Mouse (Mus musculus) liver, postnatal 0 days (tissue): ENCODE measurements around the gene Aadat.

ENCODE experiments used
- CTCF ChIP-seq: sonication (generic); IDR thresholded peaks from 2 replicates; pipeline ENCODE4 v1.5.1; 2016; ENCODE audit warnings: antibody characterized with exemption, low read depth
- EP300 ChIP-seq: IDR thresholded peaks from 2 replicates; pipeline ENCODE4 v1.6.1; 2016; ENCODE audit warnings: antibody characterized with exemption, low read depth, mild to moderate bottlenecking

DNA sequence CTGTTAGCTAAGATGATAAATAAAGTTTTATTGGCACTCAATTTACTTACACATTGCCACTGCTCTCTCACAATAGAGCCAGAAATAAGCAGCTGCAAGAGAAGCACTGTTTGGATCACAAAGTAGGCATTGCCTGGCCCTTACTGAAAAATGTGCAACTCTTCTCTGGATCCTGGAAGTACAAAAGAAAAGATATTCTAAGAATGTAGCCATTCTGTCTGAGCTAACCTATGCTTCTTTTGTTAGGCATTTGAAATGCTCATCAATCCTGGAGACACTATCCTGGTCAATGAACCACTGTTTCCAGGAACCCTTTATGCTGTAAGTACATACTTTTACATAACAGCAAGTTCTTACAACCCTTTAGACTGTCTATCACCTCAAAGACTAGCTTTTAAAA, 12.6 kb downstream of the Aadat start:
- no peak for TF ChIP-seq CTCF
- no peak for TF ChIP-seq EP300
